Mouse (Mus musculus): ENCODE measurements at regions not wholly inside any gene's neighbourhood (a gene's known extent, or its start where the extent isn't known, plus 50 kb on each side); places are given as distances from the start of the nearest gene placed in this dataset.

DNA sequence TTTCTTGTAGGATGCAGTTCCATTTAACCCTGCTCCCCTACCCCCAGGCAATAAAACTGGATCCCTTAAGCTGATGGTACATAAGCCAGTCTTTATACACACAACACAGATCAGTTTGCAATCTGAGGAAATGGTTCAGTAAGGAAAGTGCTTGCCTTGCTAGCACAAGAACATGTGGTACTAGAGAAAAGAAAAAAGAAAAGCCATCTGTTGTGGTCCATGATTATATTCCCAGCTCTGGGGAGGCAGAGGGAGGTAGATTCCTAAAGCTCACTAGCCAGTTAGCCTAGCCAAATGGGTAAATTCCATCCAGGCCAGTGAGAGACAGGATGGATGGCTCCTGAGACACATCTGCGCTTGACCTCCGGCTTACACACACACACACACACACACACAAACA is 206.2 kb upstream of the Ddx18 start:
- no peaks in the 10 kb centered on the region for H3K36me3 ChIP-seq (ENCODE audit: control insufficient read depth, insufficient read depth, low read length)
- whole genome bisulfite sequencing: 94% methylated on average over 2 of the region's 2 CpGs

DNA sequence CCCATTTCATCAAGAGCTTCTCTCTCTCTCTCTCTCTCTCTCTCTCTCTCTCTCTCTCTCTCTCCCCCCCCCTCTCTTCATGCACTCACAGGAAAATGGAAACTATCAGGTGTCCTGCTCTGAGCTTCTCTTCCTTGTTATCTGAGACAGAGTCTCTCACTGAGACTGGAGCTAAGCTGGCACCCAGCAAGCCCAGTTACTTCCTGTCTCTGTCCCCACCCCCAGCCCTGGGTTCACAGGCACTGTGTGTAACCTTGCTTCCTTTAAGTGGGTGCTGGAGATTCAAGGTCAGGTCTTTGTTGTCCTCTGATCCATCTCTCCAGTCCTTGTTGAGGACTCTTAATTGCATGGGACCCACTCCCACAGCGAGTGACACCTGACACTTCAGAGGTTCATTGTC is 203.7 kb upstream of the Ddx18 start:
- no peak overlapping the region for H3K27ac ChIP-seq (replicated peaks; ENCODE audit: low read depth, low read length)
- no peak overlapping the region for H3K4me2 ChIP-seq (ENCODE audit: low read length)
- 90% methylated on average over 1 of the region's 1 CpGs for WGBS
- no peak overlapping the region for H3K4me3 ChIP-seq (replicated peaks; ENCODE audit: low read depth, low read length)
- no peaks in the 10 kb centered on the region for H3K36me3 ChIP-seq (ENCODE audit: control insufficient read depth, insufficient read depth, low read length)
- no peaks in the 10 kb centered on the region for H3K4me1 ChIP-seq (ENCODE audit: control insufficient read depth, insufficient read depth, low read length)
- H3K9ac ChIP-seq (replicated peaks; ENCODE audit: low read length): no peak overlapping the region
- DNase-seq (no peak), ATAC-seq (ENCODE audit: low FRiP score, low TSS enrichment) (no peak)
- no peaks in the 10 kb centered on the region for H3K27me3 ChIP-seq (ENCODE audit: control insufficient read depth, insufficient read depth, low read length)
- H3K9me3 ChIP-seq (ENCODE audit: control insufficient read depth, low read length): no peaks in the 10 kb centered on the region

More for the DNA sequence above, 206.2 kb upstream of the Ddx18 start:
- no peaks in the 10 kb centered on the region for H3K27me3 ChIP-seq (ENCODE audit: control insufficient read depth, insufficient read depth, low read length)
- H3K4me2 ChIP-seq (ENCODE audit: low read length): no peak overlapping the region
- no peaks in the 10 kb centered on the region for H3K9me3 ChIP-seq (ENCODE audit: control insufficient read depth, low read length)
- no peak overlapping the region for H3K4me3 ChIP-seq (replicated peaks; ENCODE audit: low read depth, low read length)
- DNase-seq (no peak), ATAC-seq (ENCODE audit: low FRiP score, low TSS enrichment) (no peak)
- no peak overlapping the region for H3K9ac ChIP-seq (replicated peaks; ENCODE audit: low read length)
- H3K4me1 ChIP-seq (ENCODE audit: control insufficient read depth, insufficient read depth, low read length): no peaks in the 10 kb centered on the region
- H3K27ac ChIP-seq (replicated peaks; ENCODE audit: low read depth, low read length): no peak overlapping the region

DNA sequence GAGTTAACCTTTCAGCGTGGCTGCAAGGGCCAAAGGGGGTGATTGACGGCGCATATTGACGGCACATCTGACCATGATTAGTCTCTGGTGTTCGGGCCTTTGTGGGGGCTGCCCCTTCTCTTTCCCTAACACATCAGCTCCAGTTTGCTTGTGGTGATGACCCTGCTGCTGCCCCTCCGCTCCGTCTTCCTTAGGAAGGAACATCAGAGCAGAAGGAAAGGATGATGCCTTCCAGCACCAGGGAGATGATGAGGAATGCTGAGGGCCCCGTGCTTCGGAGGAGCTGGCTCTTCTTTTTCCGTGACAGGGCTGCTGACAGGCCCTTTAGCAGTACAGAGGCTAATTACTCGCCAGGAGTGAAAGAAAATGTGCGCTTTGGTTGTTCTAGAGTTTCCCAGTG is 203.1 kb upstream of the Ddx18 start:
- no peaks in the 10 kb centered on the region for H3K27me3 ChIP-seq (ENCODE audit: control insufficient read depth, insufficient read depth, low read length)
- H3K4me3 ChIP-seq (replicated peaks; ENCODE audit: low read depth, low read length): no peak overlapping the region
- WGBS: 46% methylated on average over 12 of the region's 12 CpGs
- no peaks in the 10 kb centered on the region for H3K36me3 ChIP-seq (ENCODE audit: control insufficient read depth, insufficient read depth, low read length)
- no peak overlapping the region for H3K27ac ChIP-seq (replicated peaks; ENCODE audit: low read depth, low read length)
- no peak overlapping the region for H3K4me2 ChIP-seq (ENCODE audit: low read length)
- no peak for ATAC-seq (ENCODE audit: low FRiP score, low TSS enrichment)
- no peaks in the 10 kb centered on the region for H3K9me3 ChIP-seq (ENCODE audit: control insufficient read depth, low read length)
- peak; percentile 11 for DNase-seq
- H3K9ac ChIP-seq (replicated peaks; ENCODE audit: low read length): no peak overlapping the region
- H3K4me1 ChIP-seq (ENCODE audit: control insufficient read depth, insufficient read depth, low read length): no peaks in the 10 kb centered on the region

- Histone ChIP-seq H3K4me3 (replicated peaks; ENCODE audit: low read depth, low read length) (no peak overlapping the region), H3K27me3 (ENCODE audit: control insufficient read depth, insufficient read depth, low read length) (no peaks in the 10 kb centered on the region)
- 86% methylated on average over 3 of the region's 3 CpGs for WGBS
These were observed 192.3 kb upstream of the Ddx18 start for GRCm38 (mm10) chr1:121760086-121760485.

DNA sequence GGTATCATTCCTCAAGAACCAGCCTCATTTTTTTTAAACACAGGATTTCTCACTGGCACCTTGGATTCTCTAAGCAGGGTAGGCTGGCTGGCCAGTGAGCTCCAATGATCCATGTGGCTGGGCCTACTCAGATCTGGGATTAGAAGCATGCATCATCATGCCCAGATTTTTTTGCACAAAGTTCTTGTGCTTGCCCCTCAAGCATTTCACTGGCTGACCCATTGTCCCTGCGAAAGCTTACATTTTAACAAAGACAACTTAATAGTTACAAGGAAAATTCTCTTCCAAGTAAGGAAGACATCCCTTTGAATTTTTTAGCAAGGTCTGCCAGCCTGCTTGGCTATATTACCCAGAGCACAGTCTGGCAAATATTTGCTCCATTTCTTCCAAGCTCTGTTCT is 177.4 kb upstream of the Ddx18 start:
- ATAC-seq (ENCODE audit: low FRiP score, low TSS enrichment) (no peak), DNase-seq (no peak)
- Histone ChIP-seq H3K36me3 (ENCODE audit: control insufficient read depth, insufficient read depth, low read length) (no peaks in the 10 kb centered on the region), H3K27me3 (ENCODE audit: control insufficient read depth, insufficient read depth, low read length) (no peaks in the 10 kb centered on the region), H3K9ac (replicated peaks; ENCODE audit: low read length) (no peak overlapping the region), H3K27ac (replicated peaks; ENCODE audit: low read depth, low read length) (no peak overlapping the region), H3K9me3 (ENCODE audit: control insufficient read depth, low read length) (no peaks in the 10 kb centered on the region), H3K4me2 (ENCODE audit: low read length) (no peak overlapping the region), H3K4me3 (replicated peaks; ENCODE audit: low read depth, low read length) (no peak overlapping the region), H3K4me1 (ENCODE audit: control insufficient read depth, insufficient read depth, low read length) (no peaks in the 10 kb centered on the region)
- WGBS: 84% methylated on average over 1 of the region's 1 CpGs

More at GRCm38 (mm10) chr1:121760086-121760485, 192.3 kb upstream of the Ddx18 start:
- Histone ChIP-seq H3K27ac (replicated peaks; ENCODE audit: low read depth, low read length) (no peak overlapping the region), H3K36me3 (ENCODE audit: control insufficient read depth, insufficient read depth, low read length) (no peaks in the 10 kb centered on the region), H3K9me3 (ENCODE audit: control insufficient read depth, low read length) (no peaks in the 10 kb centered on the region), H3K9ac (replicated peaks; ENCODE audit: low read length) (no peak overlapping the region), H3K4me2 (ENCODE audit: low read length) (no peak overlapping the region), H3K4me1 (ENCODE audit: control insufficient read depth, insufficient read depth, low read length) (no peaks in the 10 kb centered on the region)
- no peak for ATAC-seq (ENCODE audit: low FRiP score, low TSS enrichment)
- DNase-seq: no peak

- WGBS: 22% methylated on average over 11 of the region's 11 CpGs
- Histone ChIP-seq H3K9ac (replicated peaks; ENCODE audit: low read length) (no peak overlapping the region), H3K36me3 (ENCODE audit: control insufficient read depth, insufficient read depth, low read length) (no peaks in the 10 kb centered on the region), H3K4me1 (ENCODE audit: control insufficient read depth, insufficient read depth, low read length) (peaks cover 15% of the 10 kb centered on the region; the same call in 1 of the 2 replicates), H3K27me3 (ENCODE audit: control insufficient read depth, insufficient read depth, low read length) (no peaks in the 10 kb centered on the region), H3K27ac (replicated peaks; ENCODE audit: low read depth, low read length) (peak overlapping the region; percentile 78), H3K4me2 (ENCODE audit: low read length) (peak overlapping the region; percentile 33), H3K4me3 (replicated peaks; ENCODE audit: low read depth, low read length) (no peak overlapping the region), H3K9me3 (ENCODE audit: control insufficient read depth, low read length) (no peaks in the 10 kb centered on the region)
- DNase-seq: peak; percentile 81
- peak; percentile 80 for ATAC-seq (ENCODE audit: low FRiP score, low TSS enrichment)
These were observed 167.4 kb upstream of the Ddx18 start for GRCm38 (mm10) chr1:121735113-121735719.

DNA sequence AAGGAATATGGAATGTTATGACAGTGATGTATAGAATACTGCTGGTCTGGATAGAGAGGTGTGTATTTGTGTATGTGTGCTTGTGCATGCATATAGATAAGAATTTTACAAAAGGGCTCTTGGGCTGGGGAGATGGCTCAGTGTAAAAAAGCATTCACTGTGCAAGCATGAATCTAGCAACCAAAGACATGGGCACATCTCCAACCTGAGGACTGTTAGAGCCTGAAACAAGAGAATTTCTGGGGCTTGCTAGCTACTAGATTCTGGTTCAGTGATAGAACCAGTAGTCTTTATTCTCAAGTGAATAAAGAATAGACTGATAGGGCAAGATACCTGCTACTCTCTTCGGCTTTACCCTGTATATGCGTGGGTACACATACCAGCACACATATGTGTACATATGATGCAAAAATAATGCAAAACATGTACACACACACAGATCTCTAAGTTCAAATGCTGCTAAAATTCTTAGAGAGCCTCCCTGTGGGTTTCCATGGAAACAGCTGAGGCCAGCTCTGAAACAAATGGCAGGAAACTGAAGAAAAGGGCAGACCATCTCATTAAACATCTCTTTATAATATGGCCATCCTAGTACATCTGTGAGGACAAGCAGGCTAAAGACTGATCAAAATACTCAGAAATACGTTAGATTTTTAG is 166.8 kb upstream of the Ddx18 start:
- H3K9ac ChIP-seq (replicated peaks; ENCODE audit: low read length): no peak overlapping the region
- peak; percentile 77 for DNase-seq
- H3K4me1 ChIP-seq (ENCODE audit: control insufficient read depth, insufficient read depth, low read length): peaks cover 15% of the 10 kb centered on the region; the same call in 1 of the 2 replicates
- peak overlapping the region; percentile 78 for H3K27ac ChIP-seq (replicated peaks; ENCODE audit: low read depth, low read length)
- no peaks in the 10 kb centered on the region for H3K36me3 ChIP-seq (ENCODE audit: control insufficient read depth, insufficient read depth, low read length)
- ATAC-seq (ENCODE audit: low FRiP score, low TSS enrichment): peak; percentile 60
- H3K27me3 ChIP-seq (ENCODE audit: control insufficient read depth, insufficient read depth, low read length): no peaks in the 10 kb centered on the region
- H3K9me3 ChIP-seq (ENCODE audit: control insufficient read depth, low read length): no peaks in the 10 kb centered on the region
- peak overlapping the region; percentile 33 for H3K4me2 ChIP-seq (ENCODE audit: low read length)
- H3K4me3 ChIP-seq (replicated peaks; ENCODE audit: low read depth, low read length): no peak overlapping the region
- WGBS: 63% methylated on average over 3 of the region's 3 CpGs

DNA sequence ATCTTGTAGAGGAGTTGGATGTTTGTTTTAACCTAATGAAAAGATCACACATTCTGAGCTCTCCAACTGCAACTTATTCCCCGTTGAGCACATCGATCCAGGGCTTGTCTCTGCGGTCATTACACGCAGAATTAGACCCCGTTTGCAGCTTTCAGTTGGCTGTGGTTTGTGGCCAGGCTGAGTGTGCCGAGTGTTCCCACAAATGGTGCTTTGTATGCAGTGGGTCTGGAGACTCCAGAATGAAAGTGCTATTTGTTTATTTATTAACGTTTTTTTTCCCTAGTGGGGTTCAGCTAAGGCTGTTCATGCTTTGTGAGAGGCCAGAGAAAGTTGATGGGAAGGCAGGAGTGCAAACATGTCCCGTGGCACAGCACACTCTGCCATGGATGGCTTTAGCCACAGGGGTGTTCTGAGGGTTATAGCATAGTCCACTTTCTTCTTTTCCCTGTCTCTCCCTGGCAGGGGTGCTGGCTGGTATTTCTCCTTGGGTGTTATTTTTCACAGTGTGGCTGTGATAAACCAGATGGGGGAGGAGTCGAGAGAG is 141.6 kb upstream of the Ddx18 start:
- Histone ChIP-seq H3K27me3 (ENCODE audit: control insufficient read depth, insufficient read depth, low read length) (no peaks in the 10 kb centered on the region), H3K9me3 (ENCODE audit: control insufficient read depth, low read length) (no peaks in the 10 kb centered on the region), H3K4me3 (replicated peaks; ENCODE audit: low read depth, low read length) (no peak overlapping the region), H3K27ac (replicated peaks; ENCODE audit: low read depth, low read length) (no peak overlapping the region), H3K4me1 (ENCODE audit: control insufficient read depth, insufficient read depth, low read length) (no peaks in the 10 kb centered on the region), H3K4me2 (ENCODE audit: low read length) (no peak overlapping the region), H3K36me3 (ENCODE audit: control insufficient read depth, insufficient read depth, low read length) (no peaks in the 10 kb centered on the region), H3K9ac (replicated peaks; ENCODE audit: low read length) (no peak overlapping the region)
- WGBS: 82% methylated on average over 9 of the region's 9 CpGs
- DNase-seq (no peak), ATAC-seq (ENCODE audit: low FRiP score, low TSS enrichment) (no peak)

- Histone ChIP-seq H3K27me3 (ENCODE audit: control insufficient read depth, insufficient read depth, low read length) (no peaks in the 10 kb centered on the region), H3K4me2 (ENCODE audit: low read length) (no peak overlapping the region), H3K4me3 (replicated peaks; ENCODE audit: low read depth, low read length) (no peak overlapping the region), H3K9ac (replicated peaks; ENCODE audit: low read length) (no peak overlapping the region), H3K36me3 (ENCODE audit: control insufficient read depth, insufficient read depth, low read length) (no peaks in the 10 kb centered on the region), H3K9me3 (ENCODE audit: control insufficient read depth, low read length) (no peaks in the 10 kb centered on the region), H3K4me1 (ENCODE audit: control insufficient read depth, insufficient read depth, low read length) (no peaks in the 10 kb centered on the region), H3K27ac (replicated peaks; ENCODE audit: low read depth, low read length) (no peak overlapping the region)
- 81% methylated on average over 10 of the region's 10 CpGs for WGBS
- DNase-seq: peak; percentile 8
- no peak for ATAC-seq (ENCODE audit: low FRiP score, low TSS enrichment)
These were observed 140.5 kb upstream of the Ddx18 start for GRCm38 (mm10) chr1:121708301-121708700.
